Mouse (Mus musculus): ENCODE measurements at regions not wholly inside any gene's neighbourhood (a gene's known extent, or its start where the extent isn't known, plus 50 kb on each side); places are given as distances from the start of the nearest gene placed in this dataset.

DNA sequence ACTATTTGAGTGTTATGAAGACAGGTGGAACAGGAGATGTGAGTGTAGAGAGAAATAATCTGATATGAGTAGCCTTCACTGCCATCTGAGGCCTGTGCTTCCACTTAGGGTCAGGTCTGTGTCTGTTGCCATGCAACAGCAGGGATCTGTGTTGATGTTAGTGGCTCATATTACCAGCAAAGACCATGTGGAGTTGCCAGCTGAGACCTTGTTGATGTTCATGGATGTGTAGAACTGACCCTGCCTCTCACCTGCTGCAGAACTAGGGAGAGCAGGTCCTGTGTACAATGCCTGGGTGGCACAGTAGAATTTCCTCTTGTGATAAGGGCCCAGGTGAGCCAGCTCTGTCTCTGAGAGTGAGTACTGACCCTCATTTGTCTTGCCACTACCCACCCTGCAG lies 72.2 kb upstream of the Kcnh8 start:
- H3K4me2 ChIP-seq (replicated peaks; ENCODE audit: low read depth, low read length, severe bottlenecking): no peak overlapping the region
- no peak for DNase-seq (ENCODE audit: low spot score)
- H3K4me3 ChIP-seq (replicated peaks; ENCODE audit: low read length): no peak overlapping the region
- no peak overlapping the region for H3K9ac ChIP-seq (ENCODE audit: low read depth, low read length, severe bottlenecking)
- no peaks in the 10 kb centered on the region for H3K27me3 ChIP-seq (ENCODE audit: control insufficient read depth, insufficient read depth, low read length)
- H3K36me3 ChIP-seq (ENCODE audit: control insufficient read depth, insufficient read depth, low read length): no peaks in the 10 kb centered on the region
- H3K4me1 ChIP-seq (ENCODE audit: control insufficient read depth, insufficient read depth, low read length): no peaks in the 10 kb centered on the region
- no peak for ATAC-seq (ENCODE audit: low FRiP score, low read depth)
- H3K27ac ChIP-seq (replicated peaks; ENCODE audit: low read depth, low read length): no peak overlapping the region
- H3K9me3 ChIP-seq (ENCODE audit: control insufficient read depth, low read length): no peaks in the 10 kb centered on the region
- TF ChIP-seq POLR2A (IDR thresholded peaks at IDR 0.05; ENCODE audit: borderline replicate concordance, extremely low read depth, insufficient read depth, insufficient read length): no peak

Measured in limb, embryonic 14.5 days (tissue).